Mouse (Mus musculus) hindbrain, embryonic 14.5 days (tissue): Measurements from ENCODE around the gene Trnt1. TPM values are rescaled to one million over a fixed set of nuclear protein-coding genes. Genes with fewer than 3 reads are reported as not detected.
A peak's percentile ranks its signal among the peaks of the same experiment; 100 is the strongest.

Experiments
- ATAC-seq: fragments of 200-750 bp; cut with Nextera tagmentation; 2 replicates; pipeline ENCODE4 v1.8.0; 2017; ENCODE audit warnings: moderate number of reproducible peaks, mild to moderate bottlenecking, moderate TSS enrichment, moderate library complexity; ENCODE audit not compliant: low FRiP score
- DNase-seq: peaks from one replicate; pipeline ENCODE4 v3.0.0-alpha.2; 2015; ENCODE audit warnings: low spot score
- H3K27ac ChIP-seq: fragments of 300-500 bp; sonication (generic); 2 replicates; pipeline ENCODE4 v1.5.1; 2014; ENCODE audit warnings: mild to moderate bottlenecking, moderate library complexity
- H3K27me3 ChIP-seq: fragments of 300-500 bp; sonication (generic); 2 replicates; pipeline ENCODE4 v1.6.1; 2014; ENCODE audit warnings: mild to moderate bottlenecking, low read length, mixed read lengths; ENCODE audit not compliant: control insufficient read depth, insufficient read depth
- H3K36me3 ChIP-seq: fragments of 300-500 bp; sonication (generic); replicated peaks from 2 replicates; pipeline ENCODE4 v1.6.1; 2014; ENCODE audit not compliant: control insufficient read depth, insufficient read depth
- H3K4me1 ChIP-seq: fragments of 300-500 bp; sonication (generic); replicated peaks from 2 replicates; pipeline ENCODE4 v1.6.1; 2014; ENCODE audit warnings: antibody characterized with exemption, low read length, mixed read lengths; ENCODE audit not compliant: control insufficient read depth, insufficient read depth
- H3K4me2 ChIP-seq: fragments of 300-500 bp; sonication (generic); replicated peaks from 2 replicates; pipeline ENCODE4 v1.6.1; 2014; ENCODE audit warnings: mild to moderate bottlenecking, moderate library complexity
- H3K4me3 ChIP-seq: fragments of 300-500 bp; sonication (generic); replicated peaks from 2 replicates; pipeline ENCODE4 v1.5.1; 2014; ENCODE audit warnings: mild to moderate bottlenecking, low read length
- H3K9ac ChIP-seq: fragments of 300-500 bp; sonication (generic); 2 replicates; pipeline ENCODE4 v1.6.1; 2014
- H3K9me3 ChIP-seq: fragments of 300-500 bp; sonication (generic); 2 replicates; pipeline ENCODE4 v1.6.1; 2016; ENCODE audit warnings: low read length; ENCODE audit not compliant: control insufficient read depth
- WGBS: fragments of 180-500 bp; shearing (Covaris S2); extraction: QIAGEN DNeasy Blood & Tissue Kit; methylation state at CpG from one replicate; pipeline ENCODE4 v1.1.7; 2014; 5-methylcytosine and 5-hydroxymethylcytosine counted together
- polyA plus RNA-seq: library from polyadenylated mRNA; unstranded; fragments of >200 nt; fragmentation: Nextera tagmentation; extraction: Ambion mirVana; gene quantifications from 2 replicates; pipeline ENCODE4 v1.2.1, GENCODE M21; 2014

Trnt1 gene
- polyA plus RNA-seq, 1 experiment from 2014 or later, result 63.5 TPM

- H3K27ac ChIP-seq, result no peak within 1 kb of the TSS
- H3K4me1 ChIP-seq, result peaks cover 12% of the 10 kb centered on the region
- WGBS, result 2% methylated on average over 57 of the region's 57 CpGs
- peak within 1 kb of the TSS; percentile 79 for H3K4me2 ChIP-seq
- H3K4me3 ChIP-seq, result peak within 1 kb of the TSS; percentile 75
- ATAC-seq (peak; percentile 94), DNase-seq (peak; percentile 95)
- H3K9ac ChIP-seq, result peak within 1 kb of the TSS; percentile 66
- H3K27me3 ChIP-seq, result no peaks in the 10 kb centered on the region
- H3K9me3 ChIP-seq, result no peaks in the 10 kb centered on the region
- H3K36me3 ChIP-seq, result peaks cover 13% of the 10 kb centered on the region
Observed at GRCm38 (mm10) chr6:106799333-106800226, 30.7 kb downstream of the Trnt1 start, which contains the start of gene Crbn. Gene Crbn, minus strand, starts transcription at chr6:106800077.

GRCm38 (mm10) chr6:106800227-106800557 is 31.3 kb downstream of the Trnt1 start:
- peaks cover 7% of the 10 kb centered on the region; the same call in 1 of the 2 replicates for H3K36me3 ChIP-seq
- 0 out of 2 replicates have a peak overlapping the region, but pooled peaks have one; percentile 66 for H3K9ac ChIP-seq

GRCm38 (mm10) chr6:106804904-106805303 is 36.0 kb downstream of the Trnt1 start:
- Histone ChIP-seq H3K4me3 (no peak overlapping the region), H3K9me3 (no peaks in the 10 kb centered on the region), H3K27ac (no peak overlapping the region), H3K27me3 (no peaks in the 10 kb centered on the region), H3K4me1 (no peaks in the 10 kb centered on the region), H3K9ac (no peak overlapping the region), H3K36me3 (no peaks in the 10 kb centered on the region), H3K4me2 (no peak overlapping the region)
- DNase-seq, result peak; percentile 72
- 21% methylated on average over 2 of the region's 2 CpGs for WGBS
- ATAC-seq, result peak; percentile 72

More at GRCm38 (mm10) chr6:106800227-106800557, 31.3 kb downstream of the Trnt1 start:
- no peak overlapping the region for H3K27ac ChIP-seq
- H3K9me3 ChIP-seq, result no peaks in the 10 kb centered on the region
- H3K4me3 ChIP-seq, result peak overlapping the region; percentile 75
- H3K27me3 ChIP-seq, result no peaks in the 10 kb centered on the region
- ATAC-seq (no peak), DNase-seq (no peak)
- 59% methylated on average over 5 of the region's 5 CpGs for WGBS
- peak overlapping the region; percentile 79 for H3K4me2 ChIP-seq
- peaks cover 12% of the 10 kb centered on the region for H3K4me1 ChIP-seq

- H3K9me3 ChIP-seq, result no peaks in the 10 kb centered on the region
- H3K4me2 ChIP-seq, result no peak overlapping the region
- ATAC-seq (no peak), DNase-seq (no peak)
- 69% methylated on average over 2 of the region's 2 CpGs for WGBS
- H3K4me3 ChIP-seq, result no peak overlapping the region
- no peak overlapping the region for H3K27ac ChIP-seq
- no peaks in the 10 kb centered on the region for H3K4me1 ChIP-seq
- no peak overlapping the region for H3K9ac ChIP-seq
- no peaks in the 10 kb centered on the region for H3K36me3 ChIP-seq
- H3K27me3 ChIP-seq, result no peaks in the 10 kb centered on the region
Observed at GRCm38 (mm10) chr6:106809161-106809560, 40.2 kb downstream of the Trnt1 start.

- H3K4me1 ChIP-seq, result no peaks in the 10 kb centered on the region
- no peak overlapping the region for H3K4me3 ChIP-seq
- H3K9ac ChIP-seq, result no peak overlapping the region
- H3K9me3 ChIP-seq, result no peaks in the 10 kb centered on the region
- no peak overlapping the region for H3K4me2 ChIP-seq
- no peak overlapping the region for H3K27ac ChIP-seq
- DNase-seq (no peak), ATAC-seq (no peak)
- H3K36me3 ChIP-seq, result no peaks in the 10 kb centered on the region
- 92% methylated on average over 3 of the region's 3 CpGs for WGBS
- no peaks in the 10 kb centered on the region for H3K27me3 ChIP-seq
Observed at GRCm38 (mm10) chr6:106810686-106811085, 41.8 kb downstream of the Trnt1 start.

- Histone ChIP-seq H3K27me3 (no peaks in the 10 kb centered on the region), H3K9me3 (no peaks in the 10 kb centered on the region), H3K36me3 (no peaks in the 10 kb centered on the region), H3K4me2 (no peak overlapping the region), H3K4me3 (no peak overlapping the region), H3K4me1 (no peaks in the 10 kb centered on the region), H3K9ac (no peak overlapping the region), H3K27ac (no peak overlapping the region)
- no peak for DNase-seq
- ATAC-seq, result no peak
Observed at GRCm38 (mm10) chr6:106819246-106819645, 50.3 kb downstream of the Trnt1 start.

- no peaks in the 10 kb centered on the region for H3K9me3 ChIP-seq
- H3K4me3 ChIP-seq, result no peak overlapping the region
- H3K27ac ChIP-seq, result no peak overlapping the region
- no peaks in the 10 kb centered on the region for H3K36me3 ChIP-seq
- ATAC-seq, result no peak
- no peak for DNase-seq
- no peak overlapping the region for H3K4me2 ChIP-seq
- no peak overlapping the region for H3K9ac ChIP-seq
- H3K4me1 ChIP-seq, result no peaks in the 10 kb centered on the region
- H3K27me3 ChIP-seq, result no peaks in the 10 kb centered on the region
- WGBS, result 80% methylated on average over 3 of the region's 3 CpGs
Observed at GRCm38 (mm10) chr6:106819906-106820305, 51.0 kb downstream of the Trnt1 start.

- Histone ChIP-seq H3K36me3 (no peaks in the 10 kb centered on the region), H3K9me3 (no peaks in the 10 kb centered on the region), H3K9ac (no peak overlapping the region), H3K27ac (no peak overlapping the region), H3K4me1 (no peaks in the 10 kb centered on the region), H3K4me3 (no peak overlapping the region), H3K4me2 (no peak overlapping the region), H3K27me3 (no peaks in the 10 kb centered on the region)
- DNase-seq, result no peak
- no peak for ATAC-seq
Observed at GRCm38 (mm10) chr6:106820566-106820965, 51.6 kb downstream of the Trnt1 start.

- Histone ChIP-seq H3K9me3 (no peaks in the 10 kb centered on the region), H3K27me3 (no peaks in the 10 kb centered on the region), H3K9ac (no peak overlapping the region), H3K4me2 (no peak overlapping the region), H3K36me3 (no peaks in the 10 kb centered on the region), H3K4me3 (no peak overlapping the region), H3K27ac (no peak overlapping the region), H3K4me1 (no peaks in the 10 kb centered on the region)
- DNase-seq (peak; percentile 79), ATAC-seq (peak; percentile 73; the same call in 1 of the 2 replicates)
- WGBS, result 41% methylated on average over 1 of the region's 1 CpGs
Observed at GRCm38 (mm10) chr6:106822329-106822728, 53.4 kb downstream of the Trnt1 start.
